Mouse (Mus musculus) liver, postnatal 0 days (tissue): Measurements from ENCODE around the gene Krt18. TPM values are rescaled to one million over a fixed set of nuclear protein-coding genes. Genes with fewer than 3 reads are reported as not detected.

Experiments
- ATAC-seq: fragments of 200-750 bp; cut with Nextera tagmentation; 2 replicates; pipeline ENCODE4 v1.8.0; 2017; ENCODE audit warnings: mild to moderate bottlenecking, moderate library complexity
- DNase-seq: peaks from one replicate; pipeline ENCODE4 v3.0.0-alpha.2; 2016
- H3K27ac ChIP-seq: fragments of 300-500 bp; sonication (generic); 2 replicates; pipeline ENCODE4 v1.5.1; 2014; ENCODE audit warnings: antibody characterized with exemption, moderate library complexity, mild to moderate bottlenecking, low read depth
- H3K27me3 ChIP-seq: fragments of 300-500 bp; sonication (generic); 2 replicates; pipeline ENCODE4 v1.6.1; 2014; ENCODE audit warnings: low read length, control low read depth, mixed read lengths; ENCODE audit not compliant: insufficient read depth
- H3K36me3 ChIP-seq: fragments of 300-500 bp; sonication (generic); replicated peaks from 2 replicates; pipeline ENCODE4 v1.6.1; 2014; ENCODE audit warnings: mild to moderate bottlenecking, control low read depth, low read length, moderate library complexity, mixed read lengths; ENCODE audit not compliant: insufficient read depth
- H3K4me1 ChIP-seq: fragments of 300-500 bp; sonication (generic); 2 replicates; pipeline ENCODE4 v1.6.1; 2014; ENCODE audit warnings: antibody characterized with exemption, mild to moderate bottlenecking, control low read depth; ENCODE audit not compliant: insufficient read depth
- H3K4me2 ChIP-seq: fragments of 300-500 bp; sonication (generic); 2 replicates; pipeline ENCODE4 v1.6.1; 2014; ENCODE audit warnings: low read depth, mild to moderate bottlenecking, low read length, moderate library complexity, mixed read lengths
- H3K4me3 ChIP-seq: fragments of 300-500 bp; sonication (generic); 2 replicates; pipeline ENCODE4 v1.5.1; 2014; ENCODE audit warnings: low read depth, low read length
- H3K9ac ChIP-seq: fragments of 300-500 bp; sonication (generic); replicated peaks from 2 replicates; pipeline ENCODE4 v1.6.1; 2014; ENCODE audit warnings: mild to moderate bottlenecking, moderate library complexity
- H3K9me3 ChIP-seq: fragments of 300-500 bp; sonication (generic); 2 replicates; pipeline ENCODE4 v1.6.1; 2016; ENCODE audit warnings: mild to moderate bottlenecking, control low read depth, low read length, mixed read lengths
- CTCF ChIP-seq: sonication (generic); IDR thresholded peaks from 2 replicates; pipeline ENCODE4 v1.5.1; 2016; ENCODE audit warnings: antibody characterized with exemption, low read depth
- EP300 ChIP-seq: IDR thresholded peaks from 2 replicates; pipeline ENCODE4 v1.6.1; 2016; ENCODE audit warnings: antibody characterized with exemption, low read depth, mild to moderate bottlenecking
- WGBS: fragments of 180-500 bp; shearing (Covaris S2); extraction: QIAGEN DNeasy Blood & Tissue Kit; methylation state at CpG from one replicate; pipeline ENCODE4 v1.1.7; 2014; ENCODE audit not compliant: insufficient replicate concordance; 5-methylcytosine and 5-hydroxymethylcytosine counted together
- polyA plus RNA-seq: library from polyadenylated mRNA; unstranded; fragments of >200 nt; fragmentation: Nextera tagmentation; extraction: Ambion mirVana; gene quantifications from 2 replicates; pipeline ENCODE4 v1.2.1, GENCODE M21; 2015

Gene Krt18
- polyA plus RNA-seq, 1 experiment from 2014 or later = 234 TPM

DNA sequence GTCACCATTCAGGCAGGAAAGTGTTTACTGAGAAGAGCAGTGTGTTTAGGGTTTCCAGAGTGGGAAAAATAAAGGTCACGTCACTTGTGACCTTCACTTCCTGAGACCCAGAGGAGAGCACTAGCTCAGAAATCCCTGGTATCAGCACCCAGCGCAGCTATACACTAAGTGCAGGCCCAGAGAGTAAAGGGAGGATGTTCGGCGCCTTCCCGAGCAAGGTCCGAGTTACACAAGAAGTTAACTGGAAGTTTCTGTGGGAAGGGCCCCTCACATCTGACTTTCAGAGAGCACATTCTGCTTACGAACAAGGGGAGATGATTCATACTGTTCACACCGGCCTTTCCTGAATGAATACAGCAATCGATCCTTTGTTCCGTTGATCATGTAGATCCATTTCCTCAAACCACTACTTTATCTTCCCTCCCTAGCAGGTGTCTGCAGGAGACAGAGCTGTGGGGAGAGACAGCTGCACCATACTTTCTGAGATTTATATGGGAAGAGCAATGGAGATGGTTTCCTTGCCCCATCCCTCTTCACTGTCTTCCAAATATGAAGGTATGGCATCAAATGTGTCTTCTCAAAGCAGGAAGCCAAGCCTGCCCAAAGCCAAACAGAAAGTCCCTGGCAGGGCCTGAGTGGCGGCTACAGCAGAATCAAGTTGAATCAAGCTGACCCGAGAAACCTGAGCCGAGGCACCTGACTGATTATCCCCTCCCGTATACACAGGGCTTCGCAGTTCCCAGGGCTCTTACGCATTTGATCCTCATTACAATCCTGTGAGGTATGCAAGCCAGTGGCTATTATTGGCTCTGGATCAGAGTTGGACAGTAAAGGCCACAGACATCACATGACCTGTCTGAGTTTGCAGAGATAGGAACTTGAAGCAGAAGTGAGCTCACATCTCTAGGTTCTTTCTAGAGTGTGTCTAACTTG is 6.4 kb downstream of the Krt18 start:
- 57% methylated on average over 16 of the region's 16 CpGs for WGBS

DNA sequence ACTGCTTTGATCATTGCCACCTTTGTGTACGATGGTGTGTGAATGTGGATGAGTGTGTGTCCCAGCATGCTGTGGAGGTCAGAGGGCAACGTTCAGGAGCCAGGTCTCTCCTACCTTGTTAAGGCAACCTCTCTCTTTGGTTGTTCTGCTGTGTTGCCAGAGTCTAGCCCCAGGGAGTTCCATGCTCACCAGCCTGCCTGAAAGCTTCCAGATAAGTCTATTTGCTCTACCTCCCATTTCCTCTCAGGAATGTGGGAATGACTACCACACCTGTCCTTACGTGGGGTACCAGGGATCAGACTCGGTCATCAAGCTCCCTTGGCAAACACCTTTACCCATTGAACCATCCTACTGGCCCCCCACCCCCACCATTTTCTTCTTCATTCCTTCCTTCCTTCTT is 12.3 kb downstream of the Krt18 start:
- H3K9me3 ChIP-seq = no peaks in the 10 kb centered on the region
- ATAC-seq = no peak
- no peak overlapping the region for H3K4me2 ChIP-seq
- DNase-seq = no peak
- TF ChIP-seq CTCF (no peak), EP300 (no peak)
- WGBS = 55% methylated on average over 4 of the region's 4 CpGs
- H3K4me1 ChIP-seq = no peaks in the 10 kb centered on the region
- H3K27me3 ChIP-seq = no peaks in the 10 kb centered on the region
- H3K27ac ChIP-seq = no peak overlapping the region
- no peaks in the 10 kb centered on the region for H3K36me3 ChIP-seq
- H3K9ac ChIP-seq = no peak overlapping the region
- no peak overlapping the region for H3K4me3 ChIP-seq

More for the DNA sequence above, 6.4 kb downstream of the Krt18 start:
- Histone ChIP-seq H3K4me3 (no peak overlapping the region), H3K27ac (no peak overlapping the region), H3K27me3 (no peaks in the 10 kb centered on the region), H3K36me3 (peaks cover 5% of the 10 kb centered on the region; the same call in 1 of the 2 replicates), H3K9ac (no peak overlapping the region), H3K4me1 (no peaks in the 10 kb centered on the region), H3K9me3 (no peaks in the 10 kb centered on the region), H3K4me2 (no peak overlapping the region)
- DNase-seq (no peak), ATAC-seq (no peak)
- TF ChIP-seq CTCF (no peak), EP300 (no peak)

DNA sequence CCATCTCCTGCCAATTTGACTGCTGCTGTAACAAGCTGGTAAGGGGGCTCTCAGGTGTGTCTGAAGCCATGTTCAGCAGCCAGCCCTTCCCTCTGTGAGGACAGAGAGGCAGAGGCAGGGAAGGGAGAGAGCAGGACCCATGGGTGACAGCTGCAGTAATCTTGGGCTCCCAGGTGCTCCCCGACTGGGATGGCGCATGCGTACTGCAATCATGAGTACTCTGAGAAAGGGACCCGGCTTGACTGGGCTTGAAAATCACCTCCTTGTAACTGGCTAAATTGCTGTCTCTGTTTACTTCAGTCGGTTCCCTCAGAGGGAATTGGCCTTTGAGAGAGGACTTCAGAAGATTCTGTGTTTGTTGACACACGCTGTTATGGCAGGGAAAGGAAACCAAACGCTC is 14.0 kb downstream of the Krt18 start:
- no peaks in the 10 kb centered on the region for H3K9me3 ChIP-seq
- no peak for DNase-seq
- no peaks in the 10 kb centered on the region for H3K27me3 ChIP-seq
- WGBS = 37% methylated on average over 7 of the region's 7 CpGs
- H3K27ac ChIP-seq = no peak overlapping the region
- no peak overlapping the region for H3K9ac ChIP-seq
- H3K4me2 ChIP-seq = no peak overlapping the region
- H3K36me3 ChIP-seq = no peaks in the 10 kb centered on the region
- no peak overlapping the region for H3K4me3 ChIP-seq
- no peak for ATAC-seq
- no peaks in the 10 kb centered on the region for H3K4me1 ChIP-seq
- TF ChIP-seq CTCF (no peak), EP300 (no peak)

DNA sequence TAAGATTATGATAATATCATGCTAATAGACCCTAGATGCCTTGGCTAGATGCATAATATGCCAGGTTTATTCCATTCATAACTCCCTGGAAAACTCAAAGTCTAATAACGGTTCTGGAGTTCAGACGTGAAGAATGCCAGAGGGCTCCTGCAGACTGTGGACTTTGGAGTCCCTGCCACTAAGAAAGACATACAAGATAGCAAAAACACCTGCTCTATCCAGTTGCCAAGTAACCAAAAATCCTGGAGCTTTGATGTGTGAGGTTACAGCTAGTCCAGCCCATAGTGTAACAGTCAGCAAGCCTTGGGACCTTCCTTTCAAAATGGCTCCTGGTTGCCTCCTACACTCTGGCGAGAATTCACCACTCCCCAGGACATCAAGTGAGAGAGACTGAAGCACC is 16.8 kb downstream of the Krt18 start:
- WGBS = 71% methylated on average over 3 of the region's 3 CpGs
- no peaks in the 10 kb centered on the region for H3K9me3 ChIP-seq
- no peak overlapping the region for H3K4me2 ChIP-seq
- H3K4me3 ChIP-seq = no peak overlapping the region
- no peak for ATAC-seq
- no peaks in the 10 kb centered on the region for H3K4me1 ChIP-seq
- H3K27me3 ChIP-seq = no peaks in the 10 kb centered on the region
- no peak overlapping the region for H3K9ac ChIP-seq
- no peak overlapping the region for H3K27ac ChIP-seq
- no peaks in the 10 kb centered on the region for H3K36me3 ChIP-seq
- DNase-seq = no peak
- TF ChIP-seq EP300 = no peak
- TF ChIP-seq CTCF = no peak

DNA sequence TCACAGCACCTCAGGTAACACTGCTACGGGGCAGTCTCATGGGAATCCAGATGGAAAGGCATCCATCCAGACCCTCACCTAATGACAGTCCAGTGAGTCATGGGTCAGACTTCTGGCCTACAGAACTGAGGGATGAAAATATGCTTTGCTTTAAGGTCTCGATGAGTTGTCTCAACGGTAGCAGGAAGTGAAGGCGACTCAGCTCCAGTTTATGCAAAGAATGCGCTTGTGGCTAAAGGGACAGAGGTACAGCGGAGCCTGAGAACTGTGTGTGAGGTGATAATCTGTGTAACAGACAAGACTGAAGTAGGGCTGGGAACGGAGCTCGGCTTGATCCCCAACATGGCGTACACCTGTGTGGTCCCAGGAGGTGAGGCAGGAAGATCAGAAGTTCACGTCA is 17.7 kb downstream of the Krt18 start:
- H3K4me2 ChIP-seq = no peak overlapping the region
- H3K9ac ChIP-seq = no peak overlapping the region
- no peaks in the 10 kb centered on the region for H3K9me3 ChIP-seq
- 70% methylated on average over 10 of the region's 10 CpGs for WGBS
- no peaks in the 10 kb centered on the region for H3K4me1 ChIP-seq
- no peaks in the 10 kb centered on the region for H3K36me3 ChIP-seq
- H3K27me3 ChIP-seq = no peaks in the 10 kb centered on the region
- DNase-seq = no peak
- no peak overlapping the region for H3K4me3 ChIP-seq
- no peak for TF ChIP-seq EP300
- TF ChIP-seq CTCF = no peak
- no peak overlapping the region for H3K27ac ChIP-seq
- ATAC-seq = no peak

DNA sequence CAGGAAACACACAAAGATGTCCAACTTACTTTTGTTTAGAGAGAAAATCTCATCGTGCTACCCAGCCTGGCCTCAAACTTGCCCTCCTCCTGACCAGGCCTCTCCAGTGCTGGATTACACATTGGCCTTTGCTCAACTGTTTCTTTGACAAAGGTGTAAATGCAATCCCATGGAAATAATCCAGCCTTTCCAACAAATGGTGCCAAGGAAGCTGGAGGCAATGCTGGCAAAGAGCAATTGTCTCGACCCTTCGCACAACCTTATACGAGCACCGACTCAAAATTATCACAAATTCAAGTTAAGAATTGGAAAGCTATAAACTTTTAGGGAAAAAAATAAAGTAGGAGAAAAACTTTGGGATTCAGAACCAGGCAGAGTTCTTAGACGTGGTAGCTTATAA is 20.0 kb downstream of the Krt18 start:
- H3K36me3 ChIP-seq = no peaks in the 10 kb centered on the region
- no peak for DNase-seq
- 78% methylated on average over 6 of the region's 6 CpGs for WGBS

More for the DNA sequence above, 20.0 kb downstream of the Krt18 start:
- no peak for ATAC-seq
- Histone ChIP-seq H3K27ac (no peak overlapping the region), H3K9me3 (no peaks in the 10 kb centered on the region), H3K4me1 (no peaks in the 10 kb centered on the region), H3K4me3 (no peak overlapping the region), H3K27me3 (no peaks in the 10 kb centered on the region), H3K9ac (no peak overlapping the region), H3K4me2 (no peak overlapping the region)
- TF ChIP-seq CTCF (no peak), EP300 (no peak)
